Mouse (Mus musculus) ES-E14 (cell line): ENCODE data around the gene Rsph1. TPM values are rescaled to one million over a fixed set of nuclear protein-coding genes. Genes with fewer than 3 reads are reported as not detected.

Experiments used
- DNase-seq: peaks from one replicate; pipeline ENCODE4 v3.0.0-alpha.2; 2013; ENCODE audit warnings: low read depth, low spot score
- H3K27ac ChIP-seq: 2 replicates; pipeline ENCODE4 v1.5.1; 2012; ENCODE audit warnings: low read depth, mild to moderate bottlenecking, low read length, moderate library complexity, mixed read lengths; ENCODE audit not compliant: poor library complexity, insufficient read depth, severe bottlenecking
- H3K36me3 ChIP-seq: 2 replicates; pipeline ENCODE4 v1.6.1; 2012; ENCODE audit warnings: mild to moderate bottlenecking, low read length, moderate library complexity, mixed read lengths; ENCODE audit not compliant: control insufficient read depth, poor library complexity, insufficient read depth, severe bottlenecking
- H3K4me1 ChIP-seq, 2 experiments: fragments of 150-350 bp in 1 of 2; sonication (generic) in 1 of 2; 2 replicates each; pipeline ENCODE4 v1.6.1; 2012; ENCODE audit warnings: low read length in 2 of 2, mild to moderate bottlenecking in 1 of 2, mixed read lengths in 1 of 2; ENCODE audit not compliant: control insufficient read depth in 2 of 2, insufficient read depth in 2 of 2, poor library complexity in 1 of 2
- H3K4me3 ChIP-seq, 2 experiments: fragments of 150-350 bp in 1 of 2; sonication (generic) in 1 of 2; 2 replicates each; pipeline ENCODE4 v1.5.1; 2012; ENCODE audit warnings: low read length in 2 of 2, low read depth in 1 of 2, mild to moderate bottlenecking in 1 of 2, mixed read lengths in 1 of 2; ENCODE audit not compliant: insufficient read depth in 1 of 2, poor library complexity in 1 of 2, severe bottlenecking in 1 of 2
- H3K9ac ChIP-seq: 2 replicates; pipeline ENCODE4 v1.6.1; 2012; ENCODE audit warnings: low read depth, mild to moderate bottlenecking, low read length, mixed read lengths; ENCODE audit not compliant: poor library complexity, insufficient read depth, severe bottlenecking
- H3K9me3 ChIP-seq: fragments of 150-350 bp; sonication (generic); 2 replicates; pipeline ENCODE4 v1.6.1; 2012; ENCODE audit warnings: low read depth, mild to moderate bottlenecking, low read length; ENCODE audit not compliant: control insufficient read depth, insufficient read depth
- CHD2 ChIP-seq: IDR thresholded peaks from 2 replicates; pipeline ENCODE4 v1.6.1; 2014; ENCODE audit warnings: mild to moderate bottlenecking, low read depth, low read length, inconsistent platforms
- HCFC1 ChIP-seq: IDR thresholded peaks from 2 replicates; pipeline ENCODE4 v1.6.1; 2012; ENCODE audit warnings: low read length, inconsistent platforms, borderline replicate concordance; ENCODE audit not compliant: insufficient read depth
- MAFK ChIP-seq: IDR thresholded peaks from 2 replicates; pipeline ENCODE4 v1.6.1; 2014; ENCODE audit warnings: mild to moderate bottlenecking, low read depth, low read length, inconsistent platforms; ENCODE audit not compliant: insufficient read depth
- ZC3H11A ChIP-seq: IDR thresholded peaks from 2 replicates; pipeline ENCODE4 v1.6.1; 2012; ENCODE audit warnings: low read depth, mild to moderate bottlenecking, inconsistent platforms, low read length, borderline replicate concordance
- ZNF384 ChIP-seq: IDR thresholded peaks from 2 replicates; pipeline ENCODE4 v1.6.1; 2012; ENCODE audit warnings: low read depth, low read length, inconsistent platforms
- in situ Hi-C, 2 experiments: fragments of 600-800 bp; cut with MboI; formaldehyde crosslinking; loops; one replicate each; pipeline ENCODE4 v1.15.1; 2025; ENCODE audit warnings: low sequenced_read_pairs in 2 of 2, inconsistent platforms in 1 of 2; ENCODE audit not compliant: unreplicated experiment in 2 of 2
- total RNA-seq: library from RNA; depleted of rRNA; stranded (reverse); fragments of 300-350 nt; gene quantifications from 2 replicates; pipeline ENCODE4 v1.2.3, GENCODE M21; 2012

The Rsph1 gene
- total RNA-seq, 1 experiment, result 1.9 TPM

DNA sequence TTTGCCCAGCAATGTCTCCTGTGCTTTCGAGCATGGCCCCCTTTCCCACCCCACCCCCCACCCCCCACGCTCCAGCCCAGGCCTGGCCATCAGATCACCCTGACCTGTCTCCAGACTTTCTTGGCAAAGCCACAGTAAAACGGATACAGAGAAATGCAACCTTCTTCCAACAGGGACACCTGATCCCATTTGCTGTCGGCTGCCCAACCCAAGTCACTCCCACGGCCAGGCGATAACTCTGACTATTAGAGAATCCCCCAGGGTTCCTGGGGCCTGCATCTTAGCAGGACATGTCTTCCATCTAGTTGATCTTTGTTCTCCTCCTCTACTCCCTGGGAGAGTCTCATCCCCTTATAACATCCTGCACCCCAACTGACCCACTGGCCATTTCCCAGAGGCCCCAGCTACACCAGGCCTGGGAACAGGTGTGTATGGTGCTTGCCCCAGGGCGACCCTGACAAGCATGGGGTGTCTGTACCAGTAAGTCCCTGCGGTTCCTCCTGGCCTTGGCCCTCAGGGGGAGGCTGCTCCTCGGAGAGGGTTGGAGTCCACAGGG is 18.8 kb downstream of the Rsph1 start:
- Histone ChIP-seq H3K4me1 (peaks cover 3 to 13% of the 10 kb centered on the region in 2 experiments; a peak in 3 of 4 replicates), H3K36me3 (no peaks in the 10 kb centered on the region; the same call in 1 of the 2 replicates), H3K9ac (no peak overlapping the region), H3K9me3 (no peaks in the 10 kb centered on the region), H3K4me3 (no peak overlapping the region), H3K27ac (no peak overlapping the region)
- TF ChIP-seq ZNF384, result no peak
- TF ChIP-seq ZC3H11A, result no peak
- TF ChIP-seq MAFK, result no peak
- no peak for TF ChIP-seq HCFC1
- TF ChIP-seq CHD2, result no peak
- no peak for DNase-seq
- in situ Hi-C loops, result no loop called here

GRCm38 (mm10) chr17:31257898-31258297 is 19.3 kb downstream of the Rsph1 start:
- in situ Hi-C loops, result no loop called here
- Histone ChIP-seq H3K36me3 (no peaks in the 10 kb centered on the region; the same call in 1 of the 2 replicates), H3K9me3 (no peaks in the 10 kb centered on the region), H3K9ac (no peak overlapping the region), H3K4me3 (no peak overlapping the region), H3K27ac (no peak overlapping the region), H3K4me1 (peaks cover 3 to 11% of the 10 kb centered on the region in 2 experiments; a peak in 2 of 4 replicates)
- no peak for DNase-seq
- TF ChIP-seq HCFC1 (no peak), ZNF384 (no peak), ZC3H11A (no peak), MAFK (no peak), CHD2 (no peak)

GRCm38 (mm10) chr17:31257149-31257548 is 20.0 kb downstream of the Rsph1 start:
- Histone ChIP-seq H3K27ac (no peak overlapping the region), H3K9me3 (no peaks in the 10 kb centered on the region), H3K36me3 (no peaks in the 10 kb centered on the region; the same call in 1 of the 2 replicates), H3K4me1 (peaks cover 3 to 11% of the 10 kb centered on the region in 2 experiments; a peak in 2 of 4 replicates), H3K9ac (no peak overlapping the region), H3K4me3 (no peak overlapping the region)
- TF ChIP-seq MAFK, result no peak
- no peak for TF ChIP-seq CHD2
- no peak for TF ChIP-seq HCFC1
- TF ChIP-seq ZNF384, result no peak
- no peak for TF ChIP-seq ZC3H11A
- in situ Hi-C loops, result no loop called here
- no peak for DNase-seq

DNA sequence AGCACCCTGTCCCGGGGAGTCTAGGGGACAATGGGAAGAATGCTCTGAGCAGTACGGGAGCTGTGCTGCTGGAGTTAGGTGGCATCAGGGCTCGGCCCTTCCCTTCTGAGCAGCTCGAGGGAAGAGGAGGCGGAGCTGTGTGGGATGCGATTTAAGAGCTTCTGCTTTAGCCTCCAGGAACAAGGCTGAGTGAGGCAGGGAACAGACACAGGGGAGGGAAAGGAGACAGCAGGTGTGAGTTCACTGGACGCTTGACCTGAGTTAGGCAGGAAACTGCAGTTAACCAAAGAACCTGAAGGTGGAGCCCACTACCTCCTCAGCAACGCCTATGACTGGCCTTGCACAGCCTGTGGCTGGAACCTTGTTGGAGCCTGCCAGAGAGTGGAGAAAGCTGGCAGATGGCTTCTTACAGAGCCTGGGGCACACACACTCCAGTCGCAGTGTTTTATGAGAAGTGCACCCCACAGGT is 22.7 kb downstream of the Rsph1 start:
- Histone ChIP-seq H3K4me3 (peak overlapping the region in 1 of 2 experiments; percentile 7; a peak in 1 of 4 replicates), H3K36me3 (no peaks in the 10 kb centered on the region; the same call in 1 of the 2 replicates)
- peak; percentile 84 for DNase-seq

More for the DNA sequence above, 22.7 kb downstream of the Rsph1 start:
- peak overlapping the region; percentile 6; the same call in 1 of the 2 replicates for H3K27ac ChIP-seq
- no peak for TF ChIP-seq CHD2
- TF ChIP-seq HCFC1, result no peak
- TF ChIP-seq MAFK, result no peak
- TF ChIP-seq ZNF384, result no peak
- no peak for TF ChIP-seq ZC3H11A
- in situ Hi-C loops, result no loop called here
- H3K9me3 ChIP-seq, result no peaks in the 10 kb centered on the region
- H3K4me1 ChIP-seq, result peaks cover 0 to 7% of the 10 kb centered on the region in 2 experiments; a peak in 1 of 4 replicates
- H3K9ac ChIP-seq, result no peak overlapping the region
